Mouse (Mus musculus) lung, postnatal 10 days (tissue): ENCODE results near the gene Fam222a.

Experiments used
- DNase-seq: peaks from one replicate; pipeline ENCODE4 v3.0.0; 2021

Fam222a gene

DNA sequence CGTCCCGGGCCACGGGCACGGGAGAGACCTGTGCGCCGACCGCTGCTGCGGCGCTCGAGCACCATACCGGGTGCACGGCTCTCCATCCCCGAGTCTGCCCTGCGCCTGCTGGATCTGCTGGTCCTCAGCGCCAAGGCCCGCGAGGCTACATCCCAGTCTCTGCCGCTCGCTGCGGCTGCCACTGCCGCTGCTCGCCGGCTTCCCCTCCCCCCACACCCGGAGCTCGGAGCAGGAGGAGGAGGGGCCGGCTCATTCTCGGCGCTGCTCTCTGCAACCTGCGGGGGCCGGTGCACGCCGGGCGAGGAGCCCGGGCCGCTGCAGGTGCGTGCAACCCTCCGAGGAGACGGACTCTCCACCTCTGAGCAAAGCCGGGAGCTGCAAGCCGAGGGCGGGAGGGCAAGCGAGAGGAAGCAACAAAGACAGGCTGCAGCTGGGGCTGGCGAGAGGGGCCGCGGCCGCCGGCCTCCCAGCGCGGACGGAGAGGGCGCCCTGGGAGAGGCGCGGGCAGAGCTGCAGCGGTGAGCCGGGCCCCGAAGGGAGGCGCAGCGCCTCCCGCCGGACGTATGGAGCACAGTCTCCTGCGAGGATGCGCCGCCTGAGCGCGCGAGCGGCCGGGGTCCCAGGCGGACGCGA lies at the start of gene Fam222a:
TSS of gene Fam222a (plus strand) at position 452 of the 633 bp plus-strand sequence.
- peak; percentile 75 for DNase-seq

GRCm38 (mm10) chr5:114528355-114528754 lies 39.5 kb upstream of the Fam222a start:
- no peak for DNase-seq

DNA sequence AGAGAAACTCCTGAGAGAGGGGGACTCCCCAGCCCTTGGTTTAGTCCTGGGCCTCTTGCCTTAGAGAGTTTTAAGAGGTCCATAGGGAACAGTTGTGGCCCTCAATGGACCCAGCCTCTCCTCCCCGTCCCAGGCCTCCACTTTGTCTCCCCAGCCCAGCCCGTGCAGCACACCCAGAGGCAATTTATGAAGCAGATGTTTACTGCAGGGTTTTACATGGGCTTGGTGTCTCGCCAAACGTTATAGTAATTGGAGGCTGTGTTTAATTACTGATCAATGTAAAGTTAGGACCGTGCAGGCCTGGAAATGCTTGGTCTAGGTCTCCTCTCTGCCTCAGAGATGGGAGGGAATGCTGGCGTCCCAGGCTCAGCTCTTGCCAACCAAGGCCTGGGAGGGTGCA lies 37.5 kb upstream of the Fam222a start:
- no peak for DNase-seq

DNA sequence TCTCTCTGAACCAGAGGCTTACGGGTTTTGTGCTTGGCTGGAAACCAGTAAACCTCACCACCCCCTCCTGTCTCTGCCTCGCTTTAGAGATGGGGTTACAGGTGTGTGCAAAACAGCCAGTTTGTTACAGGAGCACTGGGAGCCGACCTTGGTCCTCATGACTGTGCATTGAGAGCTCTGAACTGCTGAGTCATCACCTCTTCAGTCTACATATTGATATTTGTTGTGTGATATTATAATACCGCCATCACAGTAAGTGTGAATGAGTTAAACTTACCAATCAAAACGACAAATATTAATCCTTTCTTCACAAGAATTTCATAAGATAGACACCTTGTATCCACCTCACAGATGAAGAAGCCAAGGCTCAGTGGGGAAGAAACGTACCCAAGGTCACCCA lies 35.8 kb upstream of the Fam222a start:
- no peak for DNase-seq

GRCm38 (mm10) chr5:114537308-114538020 lies 30.4 kb upstream of the Fam222a start:
- no peak for DNase-seq

- peak; percentile 51 for DNase-seq
Observed at GRCm38 (mm10) chr5:114538021-114538405, 29.8 kb upstream of the Fam222a start.

DNA sequence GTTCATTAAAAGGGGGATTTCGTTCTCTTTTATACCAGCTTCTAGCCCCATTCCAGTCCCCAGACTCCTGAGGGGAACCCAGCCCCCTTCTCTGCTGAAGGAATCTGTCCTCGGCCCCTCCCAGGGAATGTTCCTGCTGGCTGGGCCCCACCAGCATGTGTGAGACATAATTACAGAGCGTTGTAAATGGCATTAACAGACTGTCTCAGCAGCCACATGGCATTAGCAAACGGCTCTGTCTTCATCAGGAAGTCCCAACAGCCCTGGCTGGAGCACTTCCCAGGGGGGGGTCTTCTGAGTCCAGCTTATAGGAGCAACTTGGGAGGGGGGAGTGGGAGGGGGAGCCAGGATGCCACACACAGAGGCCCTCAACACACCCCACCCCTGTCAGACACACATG lies 29.1 kb upstream of the Fam222a start:
- no peak for DNase-seq

GRCm38 (mm10) chr5:114539766-114540165 lies 28.1 kb upstream of the Fam222a start:
- DNase-seq = no peak

- DNase-seq = peak; percentile 38
Observed at GRCm38 (mm10) chr5:114541656-114542445, 26.0 kb upstream of the Fam222a start.

- no peak for DNase-seq
Observed at GRCm38 (mm10) chr5:114543656-114544055, 24.2 kb upstream of the Fam222a start.

GRCm38 (mm10) chr5:114544205-114544604 lies 23.6 kb upstream of the Fam222a start:
- no peak for DNase-seq

DNA sequence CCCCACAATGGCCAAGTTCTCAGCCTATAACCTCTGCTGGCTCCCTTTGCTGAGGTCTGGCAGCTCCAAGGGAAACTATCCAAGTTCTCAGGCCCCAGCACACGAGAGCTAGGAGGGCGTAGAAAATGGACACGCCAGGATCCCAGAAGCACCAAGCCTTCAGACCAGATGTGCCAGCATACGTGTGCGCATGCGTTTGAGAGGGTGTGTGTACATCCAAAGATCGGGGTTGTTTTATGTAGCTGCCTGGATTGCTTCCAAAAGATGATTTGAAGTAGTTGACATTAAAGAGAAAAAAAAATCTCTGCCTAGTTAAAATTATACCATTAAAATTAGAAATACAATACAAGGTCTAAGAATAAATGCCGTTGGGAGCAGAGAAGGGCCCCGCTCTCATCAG lies 22.7 kb upstream of the Fam222a start:
- peak; percentile 47 for DNase-seq

- no peak for DNase-seq
Observed at GRCm38 (mm10) chr5:114548976-114549375, 18.8 kb upstream of the Fam222a start.

- no peak for DNase-seq
Observed at GRCm38 (mm10) chr5:114549770-114550169, 18.0 kb upstream of the Fam222a start.

- no peak for DNase-seq
Observed at GRCm38 (mm10) chr5:114550431-114550830, 17.4 kb upstream of the Fam222a start.

- DNase-seq = no peak
Observed at GRCm38 (mm10) chr5:114550886-114551492, 16.8 kb upstream of the Fam222a start.

GRCm38 (mm10) chr5:114552507-114553208 lies 15.2 kb upstream of the Fam222a start:
- DNase-seq = no peak

- no peak for DNase-seq
Observed at GRCm38 (mm10) chr5:114553706-114554105, 14.1 kb upstream of the Fam222a start.

DNA sequence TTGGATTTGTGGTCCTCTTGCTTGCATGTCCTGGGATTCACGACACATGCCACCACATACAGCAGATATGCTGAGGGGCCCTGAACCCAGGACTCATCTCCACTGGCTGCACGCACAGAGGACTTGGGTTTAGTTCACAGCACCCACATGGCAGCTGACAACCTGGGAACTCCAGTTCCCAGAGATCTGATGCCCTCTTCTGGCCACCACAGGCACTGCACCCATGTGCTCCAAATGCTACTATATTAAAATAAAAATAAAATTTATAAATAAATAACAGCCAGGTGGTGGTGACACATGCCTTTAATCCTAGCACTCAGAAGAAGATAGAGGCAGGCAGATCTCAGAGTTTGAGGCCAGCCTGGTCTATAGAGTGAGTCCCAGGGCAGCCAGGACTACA lies 12.4 kb upstream of the Fam222a start:
- no peak for DNase-seq

DNA sequence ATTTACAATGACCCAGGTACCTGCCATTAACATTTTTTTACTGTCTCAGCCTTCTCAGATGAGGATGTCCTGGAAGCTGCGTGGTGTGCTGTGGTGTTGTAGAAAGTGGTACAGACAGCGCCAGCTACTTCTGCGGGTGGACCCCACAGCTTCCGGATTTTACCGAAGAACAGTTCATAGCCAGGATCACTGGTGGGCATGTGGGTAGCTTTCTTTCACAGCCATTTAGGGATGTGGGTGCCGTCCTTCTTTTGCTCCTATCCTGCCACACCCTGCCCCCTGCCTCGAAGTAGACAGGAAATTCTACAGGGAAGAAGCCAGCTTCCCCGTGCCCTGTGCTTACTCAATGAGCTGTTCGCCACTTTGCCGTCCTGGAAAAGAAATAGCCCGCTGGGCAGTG lies 11.7 kb upstream of the Fam222a start:
- DNase-seq = no peak

DNA sequence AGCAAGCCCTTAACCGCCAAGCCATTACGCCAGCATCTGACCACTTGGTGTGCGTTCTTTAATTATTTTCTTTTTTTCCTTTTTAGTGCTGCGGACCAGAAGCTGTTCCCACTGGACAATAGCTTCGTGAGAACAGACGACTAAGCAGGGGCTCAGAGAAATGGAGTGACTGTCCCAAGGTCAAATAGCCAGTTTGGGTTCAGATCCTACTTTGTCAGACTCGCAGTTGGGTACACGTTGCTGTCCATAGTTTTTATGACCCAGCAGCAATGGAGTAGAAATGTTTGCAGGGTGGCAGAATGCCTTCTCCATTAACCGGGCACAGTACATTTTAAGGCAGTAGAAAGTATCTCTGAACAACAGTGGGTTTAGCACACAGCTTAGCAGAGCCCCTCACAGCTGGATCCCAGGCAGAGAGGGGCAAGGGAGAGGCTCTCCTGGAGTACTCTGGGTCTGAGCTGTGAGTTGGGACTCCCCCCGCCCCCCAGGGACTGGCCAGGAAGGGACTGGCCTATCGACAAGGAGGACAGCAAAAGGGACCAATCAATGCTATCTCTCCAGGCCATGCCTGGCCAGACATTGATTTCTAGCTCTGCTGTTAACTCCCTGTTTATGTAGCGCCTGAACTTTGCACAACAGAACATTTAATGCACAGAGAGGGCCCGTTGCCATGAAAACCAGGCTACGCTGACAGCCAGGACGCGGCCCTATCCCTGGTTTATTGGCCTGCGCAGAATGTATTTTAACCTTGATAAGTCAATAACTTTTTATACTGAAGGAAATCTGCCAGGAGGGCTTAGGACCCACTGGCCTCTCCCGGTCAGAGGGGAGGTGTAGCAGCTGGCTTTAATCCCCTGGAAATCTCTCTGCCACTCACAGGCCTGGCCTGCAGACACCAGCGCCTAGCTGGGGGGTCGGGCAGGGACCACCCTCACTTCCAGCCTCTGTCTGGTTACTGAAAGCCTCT lies 9.8 kb upstream of the Fam222a start:
- DNase-seq = no peak

DNA sequence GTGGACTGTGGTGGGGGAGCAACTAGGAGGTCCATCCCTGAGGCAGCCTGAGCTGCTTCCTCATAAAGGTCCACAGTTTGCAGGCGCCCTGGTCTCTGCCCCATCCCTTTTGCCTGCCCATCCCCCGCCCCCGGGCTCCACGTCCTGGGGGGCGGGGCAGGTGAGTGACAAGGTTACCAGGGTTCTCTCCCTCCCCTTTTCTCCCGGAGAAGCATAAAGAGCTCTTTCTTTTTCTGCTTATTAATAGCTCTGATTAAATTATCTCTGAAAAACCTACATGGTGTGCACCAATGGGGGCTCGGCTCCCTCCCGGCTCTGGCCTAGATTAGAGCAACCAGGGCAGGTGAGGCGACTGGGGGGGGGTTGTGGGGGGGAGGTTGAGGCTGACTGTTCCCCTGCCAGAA lies 7.3 kb upstream of the Fam222a start:
- no peak for DNase-seq
